Mouse (Mus musculus) liver, postnatal 0 days (tissue): ENCODE measurements around the gene Nkx2-3.

Experiments
- CTCF ChIP-seq: sonication (generic); IDR thresholded peaks from 2 replicates; pipeline ENCODE4 v1.5.1; 2016; ENCODE audit warnings: antibody characterized with exemption, low read depth
- EP300 ChIP-seq: IDR thresholded peaks from 2 replicates; pipeline ENCODE4 v1.6.1; 2016; ENCODE audit warnings: antibody characterized with exemption, low read depth, mild to moderate bottlenecking

DNA sequence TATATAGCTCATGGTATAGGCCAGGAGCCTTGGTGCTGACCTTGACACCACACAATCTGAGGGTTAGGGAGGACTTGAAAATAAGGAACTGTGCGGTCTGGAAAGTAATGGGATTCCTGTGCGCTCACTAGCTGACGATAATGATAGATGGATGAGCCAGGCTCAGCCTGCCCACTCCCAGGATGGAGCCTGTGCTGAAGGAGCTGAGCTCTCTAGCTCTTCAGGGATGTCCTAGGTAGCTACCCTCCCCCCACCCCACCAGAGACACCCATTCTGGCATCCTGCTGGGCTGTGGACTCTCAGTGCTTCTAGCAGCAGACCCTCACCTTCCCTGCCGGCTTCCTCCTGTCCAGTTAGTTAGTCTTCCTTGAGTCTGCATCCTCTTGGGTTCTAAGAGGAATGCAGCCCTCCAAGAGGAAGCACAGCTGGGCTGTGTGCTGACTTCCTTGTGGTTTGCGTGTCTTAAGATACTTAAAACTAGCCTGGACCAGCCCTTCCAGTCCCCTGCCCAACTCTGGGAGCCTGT lies 6.4 kb downstream of the Nkx2-3 start:
- TF ChIP-seq CTCF = no peak
- no peak for TF ChIP-seq EP300
